Mouse (Mus musculus) embryonic facial prominence, embryonic 13.5 days (tissue): Measurements from ENCODE around the gene Spo11. TPM values are rescaled to one million over a fixed set of nuclear protein-coding genes. Genes with fewer than 3 reads are reported as not detected.

Source experiments
- ATAC-seq: fragments of 200-750 bp; cut with Nextera tagmentation; 2 replicates; pipeline ENCODE4 v1.8.0; 2017; ENCODE audit warnings: low read depth; ENCODE audit not compliant: insufficient number of reproducible peaks, insufficient read depth, low FRiP score, low TSS enrichment
- H3K27ac ChIP-seq: fragments of 300-500 bp; sonication (generic); 2 replicates; pipeline ENCODE4 v1.5.1; 2015; ENCODE audit warnings: moderate library complexity, mild to moderate bottlenecking, inconsistent platforms
- H3K27me3 ChIP-seq: fragments of 300-500 bp; sonication (generic); 2 replicates; pipeline ENCODE4 v1.6.1; 2015; ENCODE audit warnings: mild to moderate bottlenecking, inconsistent platforms
- H3K36me3 ChIP-seq: fragments of 300-500 bp; sonication (generic); 2 replicates; pipeline ENCODE4 v1.6.1; 2015; ENCODE audit warnings: mild to moderate bottlenecking, inconsistent platforms
- H3K4me1 ChIP-seq: fragments of 300-500 bp; sonication (generic); 2 replicates; pipeline ENCODE4 v1.6.1; 2015; ENCODE audit warnings: inconsistent platforms
- H3K4me2 ChIP-seq: fragments of 300-500 bp; sonication (generic); 2 replicates; pipeline ENCODE4 v1.6.1; 2015; ENCODE audit warnings: moderate library complexity, mild to moderate bottlenecking, inconsistent platforms
- H3K4me3 ChIP-seq: fragments of 300-500 bp; sonication (generic); 2 replicates; pipeline ENCODE4 v1.5.1; 2015; ENCODE audit warnings: mild to moderate bottlenecking, inconsistent platforms
- H3K9ac ChIP-seq: fragments of 300-500 bp; sonication (generic); 2 replicates; pipeline ENCODE4 v1.6.1; 2015; ENCODE audit warnings: mild to moderate bottlenecking, inconsistent platforms
- H3K9me3 ChIP-seq: fragments of 300-500 bp; sonication (generic); 2 replicates; pipeline ENCODE4 v1.6.1; 2016; ENCODE audit warnings: inconsistent platforms
- WGBS: fragments of 180-500 bp; shearing (Covaris S2); methylation state at CpG from one replicate; pipeline ENCODE4 v1.1.7; 2015; ENCODE audit warnings: mixed read lengths; 5-methylcytosine and 5-hydroxymethylcytosine counted together
- polyA plus RNA-seq: library from polyadenylated mRNA; unstranded; fragments of >200 nt; fragmentation: Nextera tagmentation; extraction: Ambion mirVana; gene quantifications from 2 replicates; pipeline ENCODE4 v1.2.1, GENCODE M21; 2015

Gene Spo11
- polyA plus RNA-seq, 1 experiment from 2014 or later: 3.9 TPM

DNA sequence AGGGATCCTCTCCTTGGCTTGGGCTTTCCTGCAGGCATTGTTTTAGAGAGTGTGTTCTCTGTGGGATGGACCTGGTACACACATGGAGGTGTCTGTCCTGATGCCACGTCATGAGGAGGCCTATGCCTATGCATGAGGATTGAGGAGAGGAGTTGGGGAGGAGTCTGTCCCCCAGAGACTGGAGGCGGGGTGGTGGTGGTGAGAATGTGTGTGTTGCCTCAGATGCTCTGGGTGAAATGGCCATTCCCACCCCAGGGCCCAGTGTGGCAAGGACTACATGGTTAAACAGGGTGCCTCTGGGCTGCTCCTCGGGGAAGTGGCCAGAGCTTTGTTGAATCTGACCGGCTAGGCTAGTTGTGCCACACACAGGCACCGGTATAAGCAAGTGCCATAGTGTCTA, 48.8 kb downstream of the Spo11 start:
- H3K4me2 ChIP-seq: peak overlapping the region; percentile 14; the same call in 1 of the 2 replicates
- no peak overlapping the region for H3K4me3 ChIP-seq
- H3K9ac ChIP-seq: no peak overlapping the region
- no peak for ATAC-seq
- peaks cover 53% of the 10 kb centered on the region for H3K36me3 ChIP-seq
- H3K4me1 ChIP-seq: peaks cover 63% of the 10 kb centered on the region
- H3K27ac ChIP-seq: peak overlapping the region; percentile 58
- 72% methylated on average over 5 of the region's 5 CpGs for WGBS
- H3K27me3 ChIP-seq: no peaks in the 10 kb centered on the region
- no peaks in the 10 kb centered on the region for H3K9me3 ChIP-seq

DNA sequence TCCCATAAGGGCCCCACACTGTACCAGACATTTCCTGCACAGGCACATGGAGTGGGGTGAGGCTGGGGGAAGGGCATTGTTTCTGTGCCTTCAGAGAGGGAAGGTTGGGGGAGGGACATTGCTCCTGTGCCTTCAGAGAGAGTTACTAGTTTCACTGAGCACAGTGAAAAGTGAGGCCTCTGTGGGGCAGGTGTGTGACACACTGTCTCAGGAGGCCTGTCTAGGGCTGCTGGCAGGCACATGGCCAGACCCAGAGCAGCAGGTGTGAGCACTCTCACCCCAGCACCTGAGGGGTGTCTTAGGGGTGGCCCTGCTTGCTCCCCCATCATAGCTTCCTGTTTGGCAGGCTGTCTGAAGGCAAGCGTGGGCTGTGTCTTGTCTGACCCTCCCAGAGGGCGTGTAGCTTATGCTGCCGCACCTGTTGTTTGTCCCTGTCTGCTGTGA, 49.2 kb downstream of the Spo11 start:
- Histone ChIP-seq H3K4me1 (peaks cover 63% of the 10 kb centered on the region), H3K27me3 (no peaks in the 10 kb centered on the region), H3K36me3 (peaks cover 57% of the 10 kb centered on the region), H3K27ac (peak overlapping the region; percentile 58), H3K4me3 (no peak overlapping the region), H3K9ac (peak overlapping the region; percentile 27; the same call in 1 of the 2 replicates), H3K9me3 (no peaks in the 10 kb centered on the region), H3K4me2 (peak overlapping the region; percentile 14)
- ATAC-seq: peak; percentile 16; the same call in 1 of the 2 replicates
- 69% methylated on average over 3 of the region's 3 CpGs for WGBS

GRCm38 (mm10) chr2:173027169-173027823, 49.8 kb downstream of the Spo11 start:
- Histone ChIP-seq H3K27ac (peak overlapping the region; percentile 58; the same call in 1 of the 2 replicates), H3K9ac (no peak overlapping the region)
- WGBS: 79% methylated on average over 6 of the region's 6 CpGs

GRCm38 (mm10) chr2:173027824-173028495, 50.5 kb downstream of the Spo11 start:
- WGBS: 77% methylated on average over 4 of the region's 4 CpGs
- peaks cover 70% of the 10 kb centered on the region for H3K36me3 ChIP-seq
- no peak overlapping the region for H3K4me2 ChIP-seq
- H3K27me3 ChIP-seq: no peaks in the 10 kb centered on the region
- H3K27ac ChIP-seq: peak overlapping the region; percentile 22; the same call in 1 of the 2 replicates
- H3K4me1 ChIP-seq: peaks cover 55% of the 10 kb centered on the region
- ATAC-seq: no peak
- H3K9me3 ChIP-seq: no peaks in the 10 kb centered on the region
- no peak overlapping the region for H3K4me3 ChIP-seq
- H3K9ac ChIP-seq: no peak overlapping the region

More at GRCm38 (mm10) chr2:173027169-173027823, 49.8 kb downstream of the Spo11 start:
- Histone ChIP-seq H3K4me2 (peak overlapping the region; percentile 14), H3K36me3 (peaks cover 63% of the 10 kb centered on the region), H3K9me3 (no peaks in the 10 kb centered on the region), H3K4me3 (no peak overlapping the region), H3K27me3 (no peaks in the 10 kb centered on the region), H3K4me1 (peaks cover 61% of the 10 kb centered on the region)
- ATAC-seq: no peak

- H3K27me3 ChIP-seq: no peaks in the 10 kb centered on the region
- peaks cover 49% of the 10 kb centered on the region for H3K4me1 ChIP-seq
- WGBS: 86% methylated on average over 3 of the region's 3 CpGs
- H3K9me3 ChIP-seq: no peaks in the 10 kb centered on the region
- H3K9ac ChIP-seq: 0 out of 2 replicates have a peak overlapping the region, but pooled peaks have one; percentile 51
- no peak overlapping the region for H3K4me3 ChIP-seq
- peaks cover 76% of the 10 kb centered on the region for H3K36me3 ChIP-seq
- ATAC-seq: no peak
- no peak overlapping the region for H3K27ac ChIP-seq
- H3K4me2 ChIP-seq: no peak overlapping the region; the same call in 1 of the 2 replicates
These were observed 51.1 kb downstream of the Spo11 start for GRCm38 (mm10) chr2:173028508-173029031.

DNA sequence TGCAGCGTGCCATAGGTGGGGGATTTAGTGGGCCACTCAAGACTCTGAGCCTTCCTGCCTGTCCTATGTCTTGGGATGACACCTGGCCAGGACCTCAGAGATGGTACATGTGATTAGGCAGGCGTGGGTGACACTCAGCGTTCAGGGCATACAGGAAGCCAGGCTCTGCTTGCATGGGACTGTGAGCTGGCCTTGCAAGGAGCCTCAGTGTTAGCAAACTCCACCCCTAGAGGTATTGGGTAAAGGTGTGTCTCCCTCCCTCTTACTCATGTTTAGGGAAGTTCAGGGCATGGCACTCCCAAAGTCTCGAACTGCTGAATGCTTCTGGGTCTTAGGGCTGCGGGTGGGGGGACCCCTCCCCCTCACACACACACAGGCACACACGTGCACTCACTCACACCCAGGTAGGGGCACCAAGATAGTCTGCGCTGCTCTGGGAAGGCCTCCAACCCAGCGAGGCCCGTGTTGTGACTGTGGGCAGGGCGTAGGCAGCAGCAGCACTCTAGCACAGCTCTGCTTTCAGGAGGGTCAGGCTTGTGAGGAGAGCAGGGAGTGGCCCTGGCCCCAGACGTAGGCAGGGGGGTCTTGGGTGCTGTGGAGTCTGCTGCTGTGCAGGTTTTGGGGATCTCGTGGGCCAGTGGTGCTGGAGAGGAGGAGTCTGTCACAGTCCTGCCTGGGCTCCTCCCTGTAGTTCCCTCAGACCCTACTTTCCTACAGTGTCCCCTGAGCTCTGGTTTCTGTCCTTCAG, 53.3 kb downstream of the Spo11 start:
- ATAC-seq: no peak
- Histone ChIP-seq H3K9ac (no peak overlapping the region), H3K9me3 (no peaks in the 10 kb centered on the region), H3K27me3 (no peaks in the 10 kb centered on the region), H3K4me1 (peaks cover 28% of the 10 kb centered on the region), H3K4me2 (no peak overlapping the region), H3K36me3 (peaks cover 82% of the 10 kb centered on the region), H3K4me3 (no peak overlapping the region), H3K27ac (no peak overlapping the region)
- 71% methylated on average over 12 of the region's 12 CpGs for WGBS

GRCm38 (mm10) chr2:173033531-173033930, 56.0 kb downstream of the Spo11 start:
- H3K36me3 ChIP-seq: peaks cover 76% of the 10 kb centered on the region
- WGBS: 94% methylated on average over 13 of the region's 13 CpGs

GRCm38 (mm10) chr2:173034998-173035397, 57.5 kb downstream of the Spo11 start:
- Histone ChIP-seq H3K4me1 (no peaks in the 10 kb centered on the region), H3K27ac (no peak overlapping the region), H3K36me3 (peaks cover 62% of the 10 kb centered on the region), H3K4me3 (no peak overlapping the region), H3K9me3 (no peaks in the 10 kb centered on the region), H3K9ac (no peak overlapping the region), H3K4me2 (no peak overlapping the region), H3K27me3 (no peaks in the 10 kb centered on the region)
- 72% methylated on average over 4 of the region's 4 CpGs for WGBS
- ATAC-seq: no peak

More at GRCm38 (mm10) chr2:173033531-173033930, 56.0 kb downstream of the Spo11 start:
- no peak overlapping the region for H3K4me3 ChIP-seq
- no peak overlapping the region for H3K4me2 ChIP-seq
- H3K27ac ChIP-seq: no peak overlapping the region
- no peaks in the 10 kb centered on the region for H3K9me3 ChIP-seq
- 0 out of 2 replicates have a peak, but pooled peaks cover 1% of the 10 kb centered on the region for H3K4me1 ChIP-seq
- no peak for ATAC-seq
- H3K9ac ChIP-seq: 0 out of 2 replicates have a peak overlapping the region, but pooled peaks have one; percentile 16
- H3K27me3 ChIP-seq: no peaks in the 10 kb centered on the region

GRCm38 (mm10) chr2:173035653-173036052, 58.2 kb downstream of the Spo11 start:
- Histone ChIP-seq H3K27me3 (no peaks in the 10 kb centered on the region), H3K9me3 (no peaks in the 10 kb centered on the region), H3K4me3 (no peak overlapping the region), H3K36me3 (peaks cover 55% of the 10 kb centered on the region), H3K27ac (no peak overlapping the region), H3K4me1 (no peaks in the 10 kb centered on the region), H3K9ac (no peak overlapping the region), H3K4me2 (no peak overlapping the region)
- no peak for ATAC-seq
- WGBS: 91% methylated on average over 5 of the region's 5 CpGs

DNA sequence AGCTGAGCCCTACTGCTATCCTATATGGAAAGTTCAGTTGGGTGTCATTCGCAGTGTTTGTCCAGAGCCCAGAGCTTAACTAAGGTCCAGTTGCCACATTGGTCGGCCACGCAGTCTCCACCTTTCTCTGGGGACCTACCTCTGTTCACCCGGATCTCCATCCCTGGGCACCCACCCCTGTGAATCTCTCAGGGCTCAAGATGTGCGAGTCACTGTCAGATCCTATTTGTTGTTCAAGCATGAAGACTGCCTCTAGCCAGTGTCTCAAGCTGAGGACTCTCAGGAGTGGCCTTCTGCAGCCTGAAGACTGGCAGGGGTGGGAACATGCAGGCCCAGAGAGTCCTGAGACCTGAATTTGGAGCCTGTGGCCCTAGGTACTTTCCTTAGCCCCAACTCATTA, 58.6 kb downstream of the Spo11 start:
- Histone ChIP-seq H3K9ac (no peak overlapping the region), H3K4me1 (no peaks in the 10 kb centered on the region), H3K36me3 (peaks cover 51% of the 10 kb centered on the region), H3K4me3 (no peak overlapping the region), H3K9me3 (no peaks in the 10 kb centered on the region), H3K27ac (no peak overlapping the region), H3K27me3 (no peaks in the 10 kb centered on the region), H3K4me2 (no peak overlapping the region)
- WGBS: 89% methylated on average over 5 of the region's 5 CpGs
- ATAC-seq: no peak

DNA sequence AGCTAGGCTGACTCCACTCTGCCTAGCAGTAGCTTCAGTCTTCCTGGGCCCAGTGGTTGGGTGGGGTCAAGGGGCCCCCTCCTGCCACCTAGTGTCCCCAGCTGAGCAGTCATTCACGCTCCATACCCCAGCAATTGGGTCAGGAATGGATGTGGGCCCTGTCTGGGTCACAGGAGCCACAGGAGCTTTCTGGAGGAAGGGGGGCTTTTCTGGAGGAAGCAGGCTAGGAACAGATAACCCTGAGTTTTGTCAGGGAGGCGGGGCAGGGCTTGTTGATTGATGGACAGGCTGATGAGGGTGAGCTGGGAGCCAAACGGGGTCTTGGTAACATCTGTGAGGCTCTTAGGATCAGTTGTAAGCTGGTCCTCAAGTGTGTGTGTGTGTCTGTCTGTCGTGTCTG, 59.1 kb downstream of the Spo11 start:
- peaks cover 46% of the 10 kb centered on the region for H3K36me3 ChIP-seq

More for the DNA sequence above, 59.1 kb downstream of the Spo11 start:
- H3K9me3 ChIP-seq: no peaks in the 10 kb centered on the region
- no peak overlapping the region for H3K4me2 ChIP-seq
- no peak overlapping the region for H3K4me3 ChIP-seq
- no peaks in the 10 kb centered on the region for H3K27me3 ChIP-seq
- 60% methylated on average over 4 of the region's 4 CpGs for WGBS
- ATAC-seq: no peak
- no peak overlapping the region for H3K9ac ChIP-seq
- H3K4me1 ChIP-seq: no peaks in the 10 kb centered on the region
- H3K27ac ChIP-seq: no peak overlapping the region
